Mouse (Mus musculus) forebrain, embryonic 14.5 days (tissue): ENCODE results near the gene Krtdap. TPM values are rescaled to one million over a fixed set of nuclear protein-coding genes. Genes with fewer than 3 reads are reported as not detected.
"Not testable (repeated sequence)": the region's sequence is repeated elsewhere in the genome, so short reads cannot be mapped to it uniquely, and the experiment has no call there.

Source experiments
- ATAC-seq: fragments of 200-750 bp; cut with Nextera tagmentation; 2 replicates; pipeline ENCODE4 v1.8.0; 2017; ENCODE audit warnings: mild to moderate bottlenecking, moderate library complexity
- DNase-seq: peaks from one replicate; pipeline ENCODE4 v3.0.0-alpha.2; 2015; ENCODE audit warnings: low spot score
- H3K27ac ChIP-seq: fragments of 300-500 bp; sonication (generic); 2 replicates; pipeline ENCODE4 v1.5.1; 2014; ENCODE audit warnings: low read depth, mild to moderate bottlenecking, control low read depth, low read length, moderate library complexity
- H3K27me3 ChIP-seq: fragments of 300-500 bp; sonication (generic); replicated peaks from 2 replicates; pipeline ENCODE4 v1.6.1; 2014; ENCODE audit warnings: low read length, control low read depth, mixed read lengths; ENCODE audit not compliant: control insufficient read depth, insufficient read depth
- H3K36me3 ChIP-seq: fragments of 300-500 bp; sonication (generic); 2 replicates; pipeline ENCODE4 v1.6.1; 2014; ENCODE audit warnings: low read length, control low read depth; ENCODE audit not compliant: control insufficient read depth, insufficient read depth
- H3K4me1 ChIP-seq: fragments of 300-500 bp; sonication (generic); 2 replicates; pipeline ENCODE4 v1.6.1; 2014; ENCODE audit warnings: antibody characterized with exemption, low read length, control low read depth; ENCODE audit not compliant: control insufficient read depth, insufficient read depth
- H3K4me2 ChIP-seq: fragments of 300-500 bp; sonication (generic); 2 replicates; pipeline ENCODE4 v1.6.1; 2014; ENCODE audit warnings: mild to moderate bottlenecking, control low read depth, low read length
- H3K4me3 ChIP-seq: fragments of 300-500 bp; sonication (generic); 2 replicates; pipeline ENCODE4 v1.5.1; 2014; ENCODE audit warnings: low read depth, low read length, control low read depth
- H3K9ac ChIP-seq: fragments of 300-500 bp; sonication (generic); 2 replicates; pipeline ENCODE4 v1.6.1; 2014; ENCODE audit warnings: mild to moderate bottlenecking, low read length, control low read depth, moderate library complexity
- H3K9me3 ChIP-seq: fragments of 300-500 bp; sonication (generic); replicated peaks from 2 replicates; pipeline ENCODE4 v1.6.1; 2016; ENCODE audit warnings: low read length, control low read depth, mixed read lengths; ENCODE audit not compliant: control insufficient read depth
- WGBS: fragments of 180-500 bp; shearing (Covaris S2); extraction: QIAGEN DNeasy Blood & Tissue Kit; methylation state at CpG from one replicate; pipeline ENCODE4 v1.1.7; 2014; 5-methylcytosine and 5-hydroxymethylcytosine counted together
- polyA plus RNA-seq: library from polyadenylated mRNA; unstranded; fragments of >200 nt; fragmentation: Nextera tagmentation; extraction: Ambion mirVana; gene quantifications from 2 replicates; pipeline ENCODE4 v1.2.1, GENCODE M21; 2014

The Krtdap gene
- polyA plus RNA-seq, 1 experiment from 2014 or later: not detected

GRCm38 (mm10) chr7:30823675-30824074 is 36.0 kb downstream of the Krtdap start, which contains the start of gene Ffar2:
Gene Ffar2, minus strand, starts transcription at chr7:30823775.
- Histone ChIP-seq H3K4me1 (no peaks in the 10 kb centered on the region), H3K4me2 (no peak within 1 kb of the TSS), H3K27me3 (no peaks in the 10 kb centered on the region), H3K4me3 (no peak within 1 kb of the TSS), H3K36me3 (no peaks in the 10 kb centered on the region), H3K27ac (no peak within 1 kb of the TSS), H3K9me3 (no peaks in the 10 kb centered on the region), H3K9ac (no peak within 1 kb of the TSS)
- 92% methylated on average over 18 of the region's 18 CpGs for WGBS
- ATAC-seq (no peak), DNase-seq (no peak)

- no peaks in the 10 kb centered on the region for H3K36me3 ChIP-seq
- H3K4me3 ChIP-seq: no peak overlapping the region
- no peaks in the 10 kb centered on the region for H3K4me1 ChIP-seq
- no peak overlapping the region for H3K9ac ChIP-seq
- ATAC-seq (no peak), DNase-seq (no peak)
- H3K27ac ChIP-seq: no peak overlapping the region
- no peak overlapping the region for H3K4me2 ChIP-seq
- WGBS: 98% methylated on average over 3 of the region's 3 CpGs
- H3K9me3 ChIP-seq: no peaks in the 10 kb centered on the region
- H3K27me3 ChIP-seq: no peaks in the 10 kb centered on the region
These were observed 36.6 kb downstream of the Krtdap start for GRCm38 (mm10) chr7:30824306-30824705.

- 91% methylated on average over 10 of the region's 10 CpGs for WGBS
- H3K4me1 ChIP-seq: no peaks in the 10 kb centered on the region
These were observed 39.0 kb downstream of the Krtdap start for GRCm38 (mm10) chr7:30826660-30827059.

GRCm38 (mm10) chr7:30828871-30829270 is 41.2 kb downstream of the Krtdap start:
- not testable (repeated sequence) for H3K4me1 ChIP-seq, H3K9me3 ChIP-seq, DNase-seq, H3K27ac ChIP-seq, H3K4me2 ChIP-seq, H3K27me3 ChIP-seq, ATAC-seq, H3K36me3 ChIP-seq, H3K4me3 ChIP-seq, H3K9ac ChIP-seq

More at GRCm38 (mm10) chr7:30826660-30827059, 39.0 kb downstream of the Krtdap start:
- no peaks in the 10 kb centered on the region for H3K9me3 ChIP-seq
- H3K9ac ChIP-seq: no peak overlapping the region
- no peak overlapping the region for H3K4me2 ChIP-seq
- H3K27ac ChIP-seq: no peak overlapping the region
- DNase-seq (no peak), ATAC-seq (no peak)
- no peaks in the 10 kb centered on the region for H3K36me3 ChIP-seq
- no peak overlapping the region for H3K4me3 ChIP-seq
- H3K27me3 ChIP-seq: no peaks in the 10 kb centered on the region

- Histone ChIP-seq H3K9me3 (no peaks in the 10 kb centered on the region), H3K4me1 (no peaks in the 10 kb centered on the region), H3K27ac (no peak overlapping the region), H3K4me2 (no peak overlapping the region), H3K9ac (no peak overlapping the region), H3K27me3 (no peaks in the 10 kb centered on the region), H3K4me3 (no peak overlapping the region), H3K36me3 (no peaks in the 10 kb centered on the region)
- DNase-seq: no peak
- ATAC-seq: no peak
- WGBS: 61% methylated on average over 3 of the region's 3 CpGs
These were observed 41.7 kb downstream of the Krtdap start for GRCm38 (mm10) chr7:30829428-30829827.

- Histone ChIP-seq H3K4me1 (no peaks in the 10 kb centered on the region), H3K9me3 (no peaks in the 10 kb centered on the region), H3K4me3 (no peak overlapping the region), H3K36me3 (no peaks in the 10 kb centered on the region), H3K4me2 (no peak overlapping the region), H3K9ac (no peak overlapping the region), H3K27me3 (no peaks in the 10 kb centered on the region), H3K27ac (no peak overlapping the region)
- 79% methylated on average over 17 of the region's 17 CpGs for WGBS
- no peak for DNase-seq
- ATAC-seq: no peak
These were observed 44.6 kb downstream of the Krtdap start for GRCm38 (mm10) chr7:30832261-30832660.

GRCm38 (mm10) chr7:30832684-30833083 is 45.0 kb downstream of the Krtdap start:
- not testable (repeated sequence) for H3K4me2 ChIP-seq, H3K27me3 ChIP-seq, H3K4me1 ChIP-seq, H3K36me3 ChIP-seq, H3K27ac ChIP-seq, H3K4me3 ChIP-seq, H3K9ac ChIP-seq, H3K9me3 ChIP-seq, ATAC-seq, DNase-seq
- 48% methylated on average over 7 of the region's 11 CpGs for WGBS

- Histone ChIP-seq H3K27me3 (no peaks in the 10 kb centered on the region), H3K4me2 (no peak overlapping the region), H3K27ac (no peak overlapping the region), H3K36me3 (no peaks in the 10 kb centered on the region), H3K9ac (no peak overlapping the region), H3K9me3 (no peaks in the 10 kb centered on the region), H3K4me3 (no peak overlapping the region), H3K4me1 (no peaks in the 10 kb centered on the region)
- DNase-seq (no peak), ATAC-seq (no peak)
These were observed 49.6 kb downstream of the Krtdap start for GRCm38 (mm10) chr7:30837277-30837676.

GRCm38 (mm10) chr7:30840306-30840705 is 52.6 kb downstream of the Krtdap start:
- H3K9ac ChIP-seq: no peak overlapping the region

More at GRCm38 (mm10) chr7:30840306-30840705, 52.6 kb downstream of the Krtdap start:
- WGBS: 61% methylated on average over 3 of the region's 3 CpGs
- Histone ChIP-seq H3K4me3 (no peak overlapping the region), H3K27ac (no peak overlapping the region), H3K27me3 (no peaks in the 10 kb centered on the region), H3K4me1 (no peaks in the 10 kb centered on the region), H3K36me3 (no peaks in the 10 kb centered on the region), H3K9me3 (no peaks in the 10 kb centered on the region), H3K4me2 (no peak overlapping the region)
- no peak for ATAC-seq
- DNase-seq: peak; percentile 19
